Mouse (Mus musculus) embryonic stem cell, embryonic (primary cell): ENCODE measurements around the gene Acin1.

Experiments used
- CTCF ChIA-PET, 4 experiments: fragments of 300-600 bp in 2 of 4; fragments of 350-600 bp in 2 of 4; sonication (Branson Sonifier 250); formaldehyde crosslinking; loops; one replicate each; lab custom pipeline; 2022; ENCODE audit warnings: inconsistent platforms in 2 of 4; lab: Charles Lee
- POLR2A ChIA-PET, 4 experiments: fragments of 300-600 bp in 2 of 4; fragments of 350-600 bp in 2 of 4; sonication (Branson Sonifier 250); formaldehyde crosslinking; loops; one replicate each; lab custom pipeline; 2022; ENCODE audit warnings: antibody characterized with exemption in 4 of 4, inconsistent platforms in 1 of 4; lab: Charles Lee

Gene Acin1

DNA sequence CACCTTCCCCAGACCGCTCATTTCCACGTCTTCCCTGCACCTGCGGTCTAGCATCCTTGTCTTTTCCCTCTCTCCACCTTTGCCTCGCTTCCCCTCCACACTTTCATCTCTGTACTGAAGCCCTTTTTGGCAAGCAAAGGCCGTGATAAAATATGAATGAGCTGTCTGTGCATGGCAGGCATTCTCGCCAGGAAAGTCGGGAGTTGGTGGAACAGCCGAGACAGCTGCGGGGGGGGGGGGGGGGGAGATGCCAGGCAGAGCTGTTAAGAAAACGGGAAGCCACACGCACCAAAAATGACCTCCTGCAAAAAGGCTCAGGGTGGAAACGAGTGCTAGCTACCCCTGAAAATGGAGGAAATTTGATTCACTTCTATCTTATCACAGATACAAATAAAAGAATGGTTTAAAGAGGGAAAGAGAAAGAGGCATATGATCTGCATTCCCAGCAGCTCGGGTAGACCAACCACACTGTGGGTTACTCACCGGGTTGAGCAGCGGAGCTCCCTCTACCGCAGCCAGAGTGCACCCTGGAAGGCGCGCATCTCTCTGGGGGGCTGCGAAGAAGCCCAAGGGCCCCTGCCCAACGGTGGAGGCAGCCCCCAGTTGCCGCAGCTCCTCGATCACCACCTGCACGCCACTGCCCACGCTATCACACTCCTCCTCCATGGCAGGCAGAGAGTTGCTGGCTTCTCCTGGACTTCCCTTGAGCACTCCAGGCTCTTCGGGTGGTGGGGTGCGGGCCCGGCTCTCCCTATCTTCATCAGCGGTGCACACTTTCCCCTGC lies 91.9 kb downstream of the Acin1 start:
- CTCF ChIA-PET: interaction anchor here in 3 of 4 experiments (0.5 to 3.8 kb wide), 43 partner anchors 11 to 367 kb away, joined by 3 to 30 read pairs (median 5); partner anchors contain the start of genes Haus4 (in 3 of the 3), 4931414P19Rik (in 1 of the 3), Cdh24 (in 1 of the 3) and Gm17606 (in 1 of the 3)

DNA sequence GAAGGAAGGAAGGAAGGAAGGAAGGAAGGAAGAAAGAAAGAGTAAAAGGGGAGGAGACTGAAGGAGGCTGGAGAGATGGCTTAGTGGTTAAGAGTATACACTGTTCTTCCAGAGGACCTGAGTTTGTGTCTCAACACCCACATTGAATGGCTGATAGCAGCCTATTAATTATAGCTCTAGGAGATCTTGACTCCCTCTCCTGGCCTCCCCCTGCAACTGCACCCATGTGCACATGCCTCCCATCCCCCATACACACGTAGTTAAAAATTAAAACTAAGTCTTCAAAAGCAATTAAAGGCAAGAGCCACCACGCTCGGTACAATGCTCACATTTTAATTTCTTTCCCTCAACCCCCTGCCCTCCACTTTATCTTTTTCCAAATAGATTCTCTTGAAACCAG lies 92.7 kb downstream of the Acin1 start:
- ChIA-PET CTCF (interaction anchor here (0.6 to 3.8 kb wide), 29 partner anchors 10 to 366 kb away, joined by 3 to 30 read pairs (median 5); partner anchors contain the start of genes Haus4 (in 3 of the 4), Prmt5 (in 1 of the 4) and Slc7a7 (in 1 of the 4)), POLR2A (interaction anchor here (0.6 to 67.6 kb wide), 29 partner anchors 9 to 552 kb away, joined by 3 to 2028 read pairs (median 6); partner anchors contain the start of genes Haus4 (in 3 of the 4), 4931414P19Rik (in 2 of the 4), Ajuba (in 1 of the 4) and Cdh24 (in 1 of the 4))

More for the DNA sequence above, 91.9 kb downstream of the Acin1 start:
- POLR2A ChIA-PET: interaction anchor here (0.5 to 67.6 kb wide), 45 partner anchors 8 to 481 kb away, joined by 3 to 2028 read pairs (median 5); partner anchors contain the start of genes 4931414P19Rik (in 3 of the 4), Haus4 (in 3 of the 4), Psmb5 (in 3 of the 4) and 1700123O20Rik (in 2 of the 4)

- CTCF ChIA-PET: interaction anchor here (0.6 to 3.8 kb wide), 12 partner anchors 8 to 139 kb away, joined by 3 to 30 read pairs (median 4); no protein-coding TSS in a partner anchor
- POLR2A ChIA-PET: interaction anchor here in 3 of 4 experiments (0.6 to 67.6 kb wide), 11 partner anchors 9 to 67 kb away, joined by 3 to 2028 read pairs (median 5); partner anchors contain the start of genes 4931414P19Rik (in 2 of the 3), Haus4 (in 2 of the 3) and Ajuba (in 1 of the 3)
Measured at GRCm38 (mm10) chr14:54592319-54592934, 94.3 kb downstream of the Acin1 start.
